In the genomic region with DNA sequence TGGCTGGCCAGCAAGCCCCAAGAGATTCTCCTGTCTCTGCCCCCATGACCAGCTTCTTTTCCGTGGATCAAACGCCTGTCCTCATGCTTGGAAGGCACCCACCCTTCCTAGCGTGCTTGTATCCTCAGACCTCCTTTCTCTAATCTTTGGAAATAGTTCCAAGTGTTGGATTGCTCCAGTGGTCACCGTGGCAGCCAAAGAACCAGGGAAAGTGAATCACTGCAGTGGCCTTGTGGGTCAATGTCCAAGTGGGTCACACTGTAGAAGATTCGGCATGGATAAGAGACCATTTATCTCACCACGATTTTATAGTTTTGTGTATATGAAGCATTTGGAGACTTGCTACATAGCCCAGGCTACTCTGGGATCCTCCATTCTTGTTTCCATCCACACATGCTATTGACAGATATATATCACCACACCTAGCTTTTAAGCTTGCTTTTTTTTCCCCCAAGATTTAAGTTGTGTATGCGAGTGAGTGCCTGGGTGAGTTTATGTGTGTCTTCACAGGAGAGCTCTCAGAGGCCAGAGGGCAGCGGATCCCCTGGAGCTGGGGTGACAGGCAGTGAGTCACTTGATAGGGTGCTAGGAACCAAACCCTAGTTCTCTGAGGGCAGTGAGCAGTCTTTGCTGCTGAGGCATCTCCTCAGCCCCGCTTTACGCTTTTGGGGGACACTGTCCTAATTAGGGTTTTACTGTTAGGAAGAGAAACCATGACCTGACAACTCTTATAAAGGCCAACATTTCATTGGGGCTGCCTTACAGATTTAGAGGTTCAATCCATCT, we compare ENCODE assay signal across 13 mouse cellular contexts. TPM values are rescaled to one million over a fixed set of nuclear protein-coding genes. Genes with fewer than 3 reads are reported as not detected.
DNase-seq lines count a peak whose midpoint lies in the region; ATAC-seq and TF ChIP-seq lines count a peak whose summit lies in the region.
"Had no signal": no experiment of that assay in that cellular context is flagged by ENCODE, and none has a peak within 500 bp of the region (broad histone marks: within the 10 kb centered on the region; RNA-seq: fewer than 3 reads in every experiment).

No protein-coding gene starts in this region.

- peak overlapping the region; percentile 100 for H3K27ac ChIP-seq in forebrain, embryonic 13.5 days
- H3K27ac ChIP-seq in hindbrain, embryonic 15.5 days (replicated peaks): peak overlapping the region; percentile 99
- H3K27ac ChIP-seq in midbrain, postnatal 0 days (ENCODE audit: low read depth, low read length): peak overlapping the region; percentile 100
- H3K27ac ChIP-seq in left cerebral cortex, adult 2 months: no peak overlapping the region
- H3K27ac ChIP-seq: limb, embryonic 15.5 days had no signal

- H3K9ac ChIP-seq in forebrain, embryonic 13.5 days: no peak overlapping the region
- no peak overlapping the region for H3K9ac ChIP-seq in hindbrain, embryonic 15.5 days
- H3K9ac ChIP-seq in midbrain, postnatal 0 days (replicated peaks; ENCODE audit: low read length, poor library complexity, severe bottlenecking): no peak overlapping the region
- H3K9ac ChIP-seq: kidney, embryonic 15.5 days; limb, embryonic 15.5 days had no signal

- H3K9me3 ChIP-seq in forebrain, embryonic 13.5 days (replicated peaks): no peaks in the 10 kb centered on the region
- no peaks in the 10 kb centered on the region for H3K9me3 ChIP-seq in hindbrain, embryonic 15.5 days
- no peaks in the 10 kb centered on the region for H3K9me3 ChIP-seq in midbrain, postnatal 0 days (ENCODE audit: low read length)
- H3K9me3 ChIP-seq: kidney, embryonic 15.5 days; limb, embryonic 15.5 days had no signal

- no peak for ATAC-seq in forebrain, embryonic 13.5 days
- ATAC-seq in hindbrain, embryonic 15.5 days (ENCODE audit: low FRiP score, low read depth): no peak
- ATAC-seq in midbrain, postnatal 0 days (ENCODE audit: low FRiP score): no peak

- intact Hi-C loops in left cerebral cortex, adult 2 months (cut with DNase I): loop anchor here (10.0 kb wide), 3 partner anchors 87 to 357 kb away; partner anchors contain the start of genes Dnajc12, Herc4 and Sirt1

- no peak overlapping the region for H3K4me3 ChIP-seq in forebrain, embryonic 13.5 days
- H3K4me3 ChIP-seq in hindbrain, embryonic 15.5 days: no peak overlapping the region
- H3K4me3 ChIP-seq in midbrain, postnatal 0 days (ENCODE audit: low read depth, low read length): no peak overlapping the region
- H3K4me3 ChIP-seq in left cerebral cortex, adult 2 months: no peak overlapping the region
- H3K4me3 ChIP-seq: kidney, embryonic 15.5 days; limb, embryonic 15.5 days had no signal

- H3K4me2 ChIP-seq in forebrain, embryonic 13.5 days: no peak overlapping the region
- no peak overlapping the region for H3K4me2 ChIP-seq in hindbrain, embryonic 15.5 days
- H3K4me2 ChIP-seq in midbrain, postnatal 0 days (ENCODE audit: low read depth, low read length, poor library complexity, severe bottlenecking): no peak overlapping the region
- H3K4me2 ChIP-seq: kidney, embryonic 15.5 days; limb, embryonic 15.5 days had no signal

- H3K4me1 ChIP-seq in forebrain, embryonic 13.5 days: peaks cover 32% of the 10 kb centered on the region
- H3K4me1 ChIP-seq in hindbrain, embryonic 15.5 days (replicated peaks): peaks cover 34% of the 10 kb centered on the region
- peaks cover 4% of the 10 kb centered on the region; the same call in 1 of the 2 replicates for H3K4me1 ChIP-seq in midbrain, postnatal 0 days (ENCODE audit: insufficient read depth, low read length)

- 89% methylated on average over 10 of the region's 10 CpGs for WGBS in forebrain, embryonic 13.5 days
- 81% methylated on average over 10 of the region's 10 CpGs for WGBS in hindbrain, embryonic 15.5 days
- WGBS in midbrain, postnatal 0 days: 83% methylated on average over 10 of the region's 10 CpGs

- TF ChIP-seq CTCF in midbrain, postnatal 0 days (IDR thresholded peaks at IDR 0.05): no peak
- TF ChIP-seq CTCF in left cerebral cortex, adult 2 months (IDR thresholded peaks at IDR 0.05): no peak

- DNase-seq in adrenal gland, postnatal 25 days: peak; percentile 46
- no peak for DNase-seq in midbrain, postnatal 0 days (ENCODE audit: low spot score)
- DNase-seq in embryo, embryonic 10 days (ENCODE audit: low spot score): no peak
- DNase-seq in ovary, postnatal 10 days (ENCODE audit: low spot score): no peak
- no peak for DNase-seq in left cerebral cortex, adult 2 months (ENCODE audit: extremely low spot score in 1 of 2, low spot score in 2 of 2)
- DNase-seq: cerebellum, adult 9-11 months; gastrocnemius, postnatal 36 days; lung, adult 2 months; thymus, adult 2 months had no signal

- no peaks in the 10 kb centered on the region for H3K27me3 ChIP-seq in forebrain, embryonic 13.5 days
- H3K27me3 ChIP-seq in hindbrain, embryonic 15.5 days: no peaks in the 10 kb centered on the region
- no peaks in the 10 kb centered on the region for H3K27me3 ChIP-seq in midbrain, postnatal 0 days (ENCODE audit: insufficient read depth, low read length)
- H3K27me3 ChIP-seq: kidney, embryonic 15.5 days; limb, embryonic 15.5 days had no signal

- no peaks in the 10 kb centered on the region for H3K36me3 ChIP-seq in forebrain, embryonic 13.5 days (ENCODE audit: poor library complexity, severe bottlenecking)
- H3K36me3 ChIP-seq in hindbrain, embryonic 15.5 days: no peaks in the 10 kb centered on the region
- no peaks in the 10 kb centered on the region for H3K36me3 ChIP-seq in midbrain, postnatal 0 days (ENCODE audit: insufficient read depth, low read length)
- H3K36me3 ChIP-seq: kidney, embryonic 15.5 days; limb, embryonic 15.5 days had no signal

RNA-seq across cellular contexts. Expression of gene Pbld2, which starts 3.5 kb away (rescaled TPM):
- 3.4 and 4.3 TPM in 2 replicates for total RNA-seq in adrenal gland, postnatal 25 days (2021)
- 0.83 and 1.2 TPM in 2 replicates for polyA plus RNA-seq in forebrain, embryonic 13.5 days (2015; fragmentation: Nextera tagmentation; extraction: Ambion mirVana)
- polyA plus RNA-seq in hindbrain, embryonic 15.5 days (2015; fragmentation: Nextera tagmentation; extraction: Ambion mirVana): 0.35 and 0.93 TPM in 2 replicates
- total RNA-seq in midbrain, postnatal 0 days (2014; rRNA removed): 0.80 TPM in 1 of 2 replicates, not detected in the other
- polyA plus RNA-seq in midbrain, postnatal 0 days (2015; fragmentation: Nextera tagmentation; extraction: Ambion mirVana): 0.55 and 1.2 TPM in 2 replicates
- total RNA-seq in left cerebral cortex, adult 2 months (2021): 1 to 10 TPM; 2.7 to 3.3 TPM

RNA-seq across cellular contexts. Expression of gene Hnrnph3, which starts 3.6 kb away (rescaled TPM):
- 55.2 and 55.8 TPM in 2 replicates for total RNA-seq in adrenal gland, postnatal 25 days (2021)
- 242 and 248 TPM in 2 replicates for polyA plus RNA-seq in forebrain, embryonic 13.5 days (2015; fragmentation: Nextera tagmentation; extraction: Ambion mirVana)
- polyA plus RNA-seq in hindbrain, embryonic 15.5 days (2015; fragmentation: Nextera tagmentation; extraction: Ambion mirVana): 134 and 141 TPM in 2 replicates
- 11.0 and 22.5 TPM in 2 replicates for total RNA-seq in midbrain, postnatal 0 days (2014; rRNA removed)
- 70.3 and 78.7 TPM in 2 replicates for polyA plus RNA-seq in midbrain, postnatal 0 days (2015; fragmentation: Nextera tagmentation; extraction: Ambion mirVana)
- 10 to 100 TPM; 51.7 to 56.9 TPM for total RNA-seq in left cerebral cortex, adult 2 months (2021)

RNA-seq across cellular contexts. Expression of gene Pbld1, which starts 32.4 kb away (rescaled TPM):
- 1.8 and 5.3 TPM in 2 replicates for total RNA-seq in adrenal gland, postnatal 25 days (2021)
- polyA plus RNA-seq in forebrain, embryonic 13.5 days (2015; fragmentation: Nextera tagmentation; extraction: Ambion mirVana): 1.7 and 1.8 TPM in 2 replicates
- 0.91 and 1.2 TPM in 2 replicates for polyA plus RNA-seq in hindbrain, embryonic 15.5 days (2015; fragmentation: Nextera tagmentation; extraction: Ambion mirVana)
- not detected in 2 replicates for total RNA-seq in midbrain, postnatal 0 days (2014; rRNA removed)
- 0.45 and 0.59 TPM in 2 replicates for polyA plus RNA-seq in midbrain, postnatal 0 days (2015; fragmentation: Nextera tagmentation; extraction: Ambion mirVana)
- total RNA-seq in left cerebral cortex, adult 2 months (2021): under 1 TPM; 0.23 to 0.66 TPM

RNA-seq across cellular contexts. Expression of gene Rufy2, which starts 47.5 kb away (rescaled TPM):
- 12.1 and 17.4 TPM in 2 replicates for total RNA-seq in adrenal gland, postnatal 25 days (2021)
- 45.2 and 47.3 TPM in 2 replicates for polyA plus RNA-seq in forebrain, embryonic 13.5 days (2015; fragmentation: Nextera tagmentation; extraction: Ambion mirVana)
- polyA plus RNA-seq in hindbrain, embryonic 15.5 days (2015; fragmentation: Nextera tagmentation; extraction: Ambion mirVana): 58.5 and 61.9 TPM in 2 replicates
- total RNA-seq in midbrain, postnatal 0 days (2014; rRNA removed): 34.5 and 47.7 TPM in 2 replicates
- polyA plus RNA-seq in midbrain, postnatal 0 days (2015; fragmentation: Nextera tagmentation; extraction: Ambion mirVana): 60.9 and 65.5 TPM in 2 replicates
- total RNA-seq in left cerebral cortex, adult 2 months (2021): 10 to 100 TPM; 91.8 to 97.3 TPM
